Mouse (Mus musculus): ENCODE results near the gene AU021092.

AU021092 gene

DNA sequence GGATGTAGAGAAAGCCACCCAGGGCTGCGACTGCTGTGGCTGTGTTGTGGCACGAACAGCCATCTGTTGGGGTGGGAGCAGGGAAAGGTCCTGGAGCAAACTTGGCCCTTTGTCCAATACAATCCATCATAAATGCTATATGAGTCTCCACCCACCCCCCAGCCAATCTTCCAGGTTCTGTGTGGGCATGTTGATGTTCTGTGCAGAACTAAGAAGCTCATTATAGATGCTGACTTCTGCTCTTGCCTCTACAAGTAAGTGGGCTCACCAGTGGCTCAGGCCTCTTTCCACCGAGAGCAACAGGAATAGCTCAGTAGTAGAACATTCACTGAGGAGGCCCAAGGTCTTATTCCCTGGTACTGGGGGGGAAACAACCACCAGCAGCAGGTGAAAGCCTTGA lies 9.9 kb downstream of the AU021092 start:
- no peak for DNase-seq (ENCODE audit: low read depth)

DNA sequence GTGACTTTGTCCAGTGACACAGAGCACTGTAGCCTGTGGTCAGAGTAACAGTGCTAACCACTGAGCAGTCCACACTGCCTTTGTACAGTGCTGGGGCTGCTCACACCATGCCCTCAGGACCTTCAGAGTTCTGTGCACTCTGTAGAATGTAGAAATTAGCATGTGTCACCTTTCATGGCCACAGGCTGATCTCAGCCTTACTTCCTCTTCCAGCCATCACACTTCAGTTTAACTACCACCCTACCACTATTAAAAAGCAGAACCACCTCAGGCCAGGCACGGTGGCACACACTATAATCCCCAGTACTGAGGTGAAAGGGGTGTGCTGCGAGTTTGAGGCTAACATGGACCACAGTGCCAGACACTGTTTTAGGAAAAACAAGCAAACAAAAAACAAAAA lies 11.7 kb downstream of the AU021092 start:
- DNase-seq (ENCODE audit: low read depth), result no peak

DNA sequence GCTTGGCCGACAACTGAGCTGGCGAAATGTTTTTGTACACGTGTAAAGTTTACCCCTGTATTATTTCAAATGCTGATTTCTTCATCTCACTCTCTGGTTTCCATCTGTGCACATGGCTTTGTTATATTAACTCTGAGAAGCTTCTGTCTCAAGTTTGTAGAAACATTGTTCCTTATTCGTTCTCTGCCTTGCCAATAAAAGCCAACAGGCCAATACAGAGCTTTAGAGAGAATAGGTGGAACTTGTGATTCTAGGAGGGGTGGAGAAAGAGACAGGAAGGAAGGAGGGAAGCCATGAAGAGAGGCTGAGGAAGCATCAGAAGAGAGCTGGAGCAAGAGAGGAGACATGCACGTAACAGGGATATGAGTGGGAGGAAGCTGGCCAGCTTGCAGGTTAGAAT lies 16.0 kb downstream of the AU021092 start:
- DNase-seq (ENCODE audit: low read depth), result no peak

DNA sequence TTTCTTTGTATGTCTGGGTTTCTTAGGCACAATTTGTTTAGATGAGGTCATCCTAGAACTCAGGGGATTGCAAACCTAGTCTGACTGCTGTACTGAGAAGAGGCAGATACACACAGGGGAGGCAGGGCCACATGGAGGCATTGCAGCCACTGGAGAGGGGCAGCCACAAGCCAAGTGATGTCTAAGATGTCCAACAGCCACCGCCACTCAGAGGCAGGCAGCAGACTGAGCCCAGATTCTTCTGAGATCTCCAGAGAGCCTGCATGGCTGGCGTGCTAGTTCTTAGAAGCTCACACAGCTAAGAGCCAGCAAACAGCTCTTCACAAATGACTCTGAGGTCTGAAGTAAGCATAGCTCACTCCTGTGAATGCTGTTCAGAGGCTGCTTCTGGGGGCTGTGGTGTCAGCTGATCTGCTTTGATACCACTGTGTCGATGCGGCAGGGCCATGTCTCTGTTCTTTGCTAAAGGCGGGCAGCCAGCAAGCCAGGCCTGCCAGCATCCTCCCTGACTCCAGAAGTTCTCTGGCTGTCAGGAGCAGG lies 16.6 kb downstream of the AU021092 start:
- DNase-seq (ENCODE audit: low read depth), result no peak

DNA sequence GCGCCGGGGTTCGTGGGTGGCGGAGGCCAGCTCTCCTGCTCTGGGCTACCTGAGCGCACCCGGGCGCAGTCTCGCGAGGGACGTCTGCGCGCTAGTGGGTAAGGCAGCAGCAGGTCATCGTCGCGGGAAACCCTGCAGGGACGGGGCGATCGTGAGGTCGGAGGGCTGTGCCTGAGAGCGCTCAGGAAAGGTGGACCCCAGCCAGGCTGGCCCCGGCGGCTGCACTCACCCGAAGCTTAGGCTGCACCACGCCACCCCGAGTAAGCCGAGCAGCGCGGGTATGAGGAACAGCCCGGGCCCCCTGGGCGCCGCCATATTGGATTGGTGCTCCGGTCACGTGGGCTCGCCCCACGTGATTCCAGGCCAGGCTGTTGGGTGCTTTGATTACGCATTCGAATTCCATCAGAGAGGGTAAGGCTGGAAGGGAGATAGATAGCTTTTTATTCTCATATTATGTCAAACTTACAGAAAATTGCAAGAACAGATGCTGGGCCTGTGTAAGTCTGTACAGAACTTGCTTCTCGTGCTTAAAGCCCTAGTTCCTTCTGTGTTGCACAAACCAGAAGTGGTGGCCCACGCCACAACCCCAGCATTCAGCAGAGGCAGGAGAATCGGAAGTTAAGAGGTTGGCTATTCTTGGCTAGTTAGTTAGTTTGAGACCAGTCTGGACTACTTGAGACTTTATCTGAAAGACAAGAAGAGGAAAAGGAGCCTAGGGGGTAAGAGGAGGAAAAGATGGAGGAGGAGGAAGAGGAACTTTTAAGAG lies 18.2 kb downstream of the AU021092 start, which contains the start of gene Nagpa:
Nagpa (minus strand) TSS at position 345 of the 766 bp plus-strand sequence.
- DNase-seq (ENCODE audit: low read depth), result peak; percentile 46

DNA sequence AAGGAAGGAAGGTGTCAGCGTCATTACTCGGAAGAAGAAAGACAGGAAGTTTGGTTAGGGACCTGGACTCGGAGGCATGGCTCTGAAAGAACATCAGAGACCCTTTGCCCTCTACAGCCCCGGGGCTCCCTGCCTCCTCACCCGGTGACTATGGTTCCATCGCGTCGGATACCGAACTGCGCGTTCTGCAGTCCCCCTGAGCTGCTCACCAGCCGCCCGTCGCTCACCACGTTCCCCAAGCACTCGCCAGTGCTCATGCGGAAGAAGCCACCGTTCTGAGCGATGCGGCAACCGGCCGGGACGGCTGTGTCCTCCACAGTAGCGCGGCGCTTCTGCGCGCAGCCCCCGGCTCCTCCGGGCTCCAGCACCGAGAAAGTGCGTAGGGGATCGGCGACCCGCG lies 18.9 kb downstream of the AU021092 start:
- no peak for DNase-seq (ENCODE audit: low read depth)

DNA sequence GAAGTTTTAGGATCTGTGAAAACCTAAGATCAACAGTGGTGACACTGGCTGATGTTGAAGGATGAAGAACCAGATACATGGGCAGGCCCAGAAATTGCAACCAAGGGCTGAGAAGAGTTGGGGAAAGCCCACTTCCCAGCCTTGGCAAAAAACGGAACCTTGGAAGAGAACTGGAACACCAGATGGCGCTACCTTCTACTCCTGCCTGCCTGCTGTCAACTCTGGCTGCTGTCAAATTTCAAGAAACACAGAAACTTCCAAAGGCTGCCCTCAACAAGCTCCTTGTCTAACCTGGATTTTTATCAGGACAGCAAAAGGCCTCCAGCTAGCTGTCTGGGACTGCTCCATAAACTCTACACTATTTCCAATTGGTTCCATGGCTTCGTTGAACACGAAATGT lies 19.4 kb downstream of the AU021092 start:
- no peak for DNase-seq (ENCODE audit: low read depth)

DNA sequence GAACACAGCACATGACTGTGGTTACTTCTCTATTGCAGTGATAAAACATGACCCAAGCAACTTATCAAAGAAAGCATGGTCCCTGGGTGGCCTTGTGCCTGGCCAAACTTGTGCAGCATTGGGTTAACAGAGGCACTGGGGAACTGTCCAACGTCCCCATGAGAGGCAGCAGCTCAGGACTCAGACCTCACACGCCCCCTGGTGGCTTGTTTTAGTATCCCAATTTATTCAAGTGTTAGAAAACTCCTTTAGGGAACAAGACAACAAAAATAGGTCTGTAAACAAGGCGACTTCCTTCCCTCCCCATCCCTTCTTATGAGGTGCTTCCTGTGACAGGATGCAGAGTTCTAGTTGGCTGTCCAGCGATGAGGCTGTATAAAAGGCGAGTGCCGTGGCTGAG lies 27.0 kb downstream of the AU021092 start:
- DNase-seq (ENCODE audit: low read depth), result peak; percentile 9

DNA sequence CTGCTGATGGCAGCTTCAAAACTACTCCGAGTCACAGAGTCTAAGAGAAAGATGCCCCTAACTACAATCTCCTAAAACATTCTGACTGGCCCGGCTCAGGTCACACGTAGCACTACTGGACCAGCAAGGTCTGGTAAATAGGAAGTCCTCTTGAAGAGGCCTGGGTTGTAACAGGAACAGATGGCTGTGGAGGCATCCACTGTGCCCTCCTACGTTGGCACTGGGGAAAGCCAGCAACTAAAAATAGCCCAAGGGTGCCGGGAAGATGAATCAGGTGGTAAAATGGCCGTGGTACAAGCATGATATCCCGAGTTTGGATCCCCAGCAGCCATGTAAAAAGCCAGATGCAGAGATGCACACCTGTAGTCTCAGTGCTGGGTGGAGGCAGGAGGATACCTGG lies 35.9 kb downstream of the AU021092 start:
- no peak for DNase-seq (ENCODE audit: low read depth)

DNA sequence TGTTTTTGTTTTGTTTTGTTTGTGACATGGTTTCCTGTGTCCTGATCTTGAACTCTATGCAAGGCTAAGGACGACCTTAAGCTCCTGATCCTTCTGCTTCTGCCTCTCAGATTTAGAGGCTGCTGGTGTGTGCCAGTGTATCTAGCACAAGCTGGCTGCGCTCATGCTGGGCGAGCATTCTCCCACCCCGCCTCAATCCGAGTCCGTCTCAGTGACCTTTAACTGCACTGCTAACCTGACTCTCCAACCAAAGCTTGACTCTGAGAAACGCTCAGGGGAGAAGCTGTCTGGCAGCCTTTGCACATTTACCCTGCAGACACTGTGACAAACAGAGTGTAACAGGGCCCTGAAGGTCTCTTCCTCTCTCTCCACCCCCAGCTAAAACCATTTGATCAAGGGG lies 36.4 kb downstream of the AU021092 start:
- DNase-seq (ENCODE audit: low read depth), result no peak

DNA sequence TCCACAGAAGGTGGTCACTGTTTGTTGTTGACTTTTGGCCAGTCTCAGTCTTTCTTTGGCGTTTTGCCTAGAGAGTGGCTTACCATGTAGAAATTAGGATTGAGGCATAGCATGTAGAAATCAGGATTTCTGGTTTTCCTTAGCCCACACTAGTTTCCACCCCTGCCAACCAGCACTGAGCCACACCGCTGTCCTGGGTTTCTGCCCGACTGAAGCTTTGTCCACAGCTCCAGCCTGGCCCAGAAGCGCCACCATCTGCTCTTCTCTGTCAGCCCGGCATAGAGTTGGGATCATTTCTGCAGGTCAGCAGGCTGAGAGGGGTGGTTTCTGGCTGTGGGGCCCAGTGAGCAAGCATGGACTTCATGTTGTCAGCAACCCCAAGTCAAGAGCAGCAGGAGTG lies 37.1 kb downstream of the AU021092 start:
- no peak for DNase-seq (ENCODE audit: low read depth)

DNA sequence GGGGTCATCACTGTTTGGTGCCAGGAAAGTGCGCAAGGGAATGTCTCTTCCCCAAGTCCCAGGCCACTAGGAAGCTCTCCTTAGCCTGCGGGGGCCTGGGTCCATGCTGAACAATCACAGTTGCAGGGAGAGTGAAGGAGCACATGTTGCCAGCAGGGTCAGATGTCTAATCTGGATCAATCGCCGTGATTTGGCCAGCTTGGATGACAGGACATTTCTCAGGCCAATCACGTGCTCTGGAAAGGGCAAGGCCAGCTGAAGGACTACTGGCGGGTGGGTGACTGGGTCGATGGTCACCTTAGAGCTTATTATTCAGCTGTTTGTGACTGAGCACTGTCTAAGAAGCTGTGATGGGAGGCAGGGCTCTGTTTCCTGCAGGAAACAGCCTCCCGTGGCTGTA lies 38.0 kb downstream of the AU021092 start:
- no peak for DNase-seq (ENCODE audit: low read depth)

DNA sequence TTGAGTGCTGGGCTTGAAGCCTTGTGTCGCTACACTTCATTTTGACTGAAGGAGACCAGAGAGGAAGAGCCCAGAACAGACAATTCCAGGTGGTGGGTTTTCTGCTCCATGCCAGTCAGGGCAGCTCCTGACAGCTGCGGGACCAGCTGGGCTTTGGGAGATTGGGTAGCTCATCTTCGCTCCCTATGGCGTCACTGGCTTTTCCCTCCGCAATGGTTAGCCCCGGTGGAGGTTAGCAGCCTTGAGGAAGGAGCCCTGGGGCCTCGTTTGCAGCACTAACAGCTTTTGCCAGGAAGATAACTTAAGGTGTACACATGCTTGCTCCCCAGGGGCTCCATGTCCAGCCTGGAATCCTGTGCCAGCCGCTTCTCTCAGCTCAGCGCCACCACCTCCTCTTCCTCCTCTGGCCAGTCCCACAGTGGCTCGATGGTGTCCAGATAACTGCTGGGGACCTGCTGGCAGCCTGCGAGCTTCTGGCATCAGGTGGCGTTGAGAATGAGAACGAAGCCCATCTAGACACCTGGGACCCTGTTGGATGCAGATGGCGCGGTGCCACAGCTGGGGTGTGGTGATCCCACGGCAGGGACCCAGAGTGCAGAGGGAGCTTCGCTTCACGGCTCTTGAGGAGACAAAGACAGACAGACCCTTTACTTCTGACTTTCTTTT lies 38.7 kb downstream of the AU021092 start:
- DNase-seq (ENCODE audit: low read depth), result no peak

DNA sequence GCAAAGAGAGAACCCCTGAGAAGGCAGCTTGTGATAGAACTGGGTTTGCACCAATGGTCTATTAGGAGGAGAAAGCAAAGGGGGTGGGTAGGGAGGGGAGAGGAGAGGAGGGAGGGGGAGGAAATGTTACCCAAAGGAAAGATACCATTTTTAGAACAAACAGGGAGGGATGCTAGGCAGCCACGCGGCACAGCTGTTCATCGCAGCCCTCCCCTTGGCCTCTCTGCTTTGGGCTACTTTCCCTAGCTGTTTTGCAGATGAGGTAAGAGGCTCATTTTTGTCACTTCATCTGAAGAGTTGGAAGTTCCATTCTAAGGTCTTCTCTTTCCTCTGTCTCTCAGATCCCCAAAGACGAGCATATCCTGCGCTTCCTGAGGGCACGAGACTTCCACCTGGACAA lies 49.5 kb downstream of the AU021092 start:
- no peak for DNase-seq (ENCODE audit: low read depth)

DNA sequence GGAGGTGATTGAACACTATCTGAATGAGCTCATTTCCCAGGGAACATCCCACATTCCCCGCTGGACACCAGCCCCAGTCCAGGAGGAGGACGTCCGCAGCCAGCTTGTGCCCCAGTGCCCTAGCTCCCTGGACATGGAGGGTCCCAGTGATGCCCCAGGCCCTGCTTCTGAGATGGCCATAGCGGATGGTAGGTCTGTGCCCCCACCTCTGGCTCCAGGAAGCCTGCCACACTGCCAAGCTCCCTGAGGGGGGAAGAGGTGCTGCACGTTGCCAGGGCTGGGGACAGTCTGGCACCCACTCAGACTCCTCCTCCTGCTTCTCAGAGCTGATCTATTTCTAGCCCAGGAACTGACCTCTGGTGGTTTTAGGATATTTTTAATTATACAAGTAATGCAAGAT lies 53.3 kb downstream of the AU021092 start:
- no peak for DNase-seq (ENCODE audit: low read depth)

DNA sequence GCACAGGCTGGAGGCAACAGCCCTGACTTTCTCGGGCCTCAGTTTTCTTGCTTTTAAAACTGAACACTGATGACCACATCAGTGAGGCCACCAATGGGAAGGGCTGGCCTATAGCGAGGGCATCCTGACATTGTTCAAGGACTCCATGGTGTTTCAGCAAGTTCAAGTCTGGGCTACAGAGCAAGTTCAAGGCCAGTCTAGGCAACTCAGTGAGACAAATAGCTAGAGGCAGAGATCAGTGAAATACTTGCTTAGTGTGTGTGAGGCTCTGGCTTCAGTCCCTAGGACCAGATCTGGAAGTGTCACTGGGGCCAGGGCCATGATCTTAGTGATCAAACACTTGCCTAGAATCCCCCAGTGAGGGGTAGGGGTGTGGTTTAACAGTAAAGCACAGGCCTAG lies 54.1 kb downstream of the AU021092 start:
- DNase-seq (ENCODE audit: low read depth), result no peak

DNA sequence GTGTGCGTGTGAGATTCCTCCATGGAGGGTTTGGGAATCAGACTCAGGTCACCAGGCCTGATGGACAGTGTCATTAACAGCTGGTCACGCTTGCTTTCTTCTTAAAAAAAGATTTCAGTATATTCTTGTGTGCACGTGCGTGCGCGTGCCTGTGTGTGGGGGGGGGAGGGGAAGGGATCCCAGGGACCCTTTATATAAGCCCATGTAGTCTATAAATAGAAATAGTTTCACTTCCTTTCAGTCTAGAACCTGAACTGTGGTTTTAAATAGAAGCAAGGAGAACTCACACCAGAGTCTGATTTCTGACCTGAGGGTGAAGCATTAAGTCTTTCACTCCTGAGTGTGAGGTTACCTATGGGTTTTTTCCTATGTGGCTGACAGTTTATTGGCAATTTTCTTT lies 57.8 kb downstream of the AU021092 start:
- DNase-seq (ENCODE audit: low read depth), result no peak
